Mouse (Mus musculus) C2C12 (cell line): Measurements from ENCODE around the gene Cdk2ap2.
A peak's percentile ranks its signal among the peaks of the same experiment; 100 is the strongest.

Experiments used
- CEBPB ChIP-seq: IDR thresholded peaks from one replicate; pipeline ENCODE4 v1.6.1; 2011; ENCODE audit warnings: low read depth, mild to moderate bottlenecking, control low read depth, moderate library complexity
- CTCF ChIP-seq: IDR thresholded peaks from one replicate; pipeline ENCODE4 v1.5.1; 2011; ENCODE audit not compliant: control insufficient read depth, insufficient read depth, insufficient read length
- FOSL1 ChIP-seq: IDR thresholded peaks from one replicate; pipeline ENCODE4 v1.8.0; 2011; ENCODE audit warnings: mild to moderate bottlenecking, low read length; ENCODE audit not compliant: poor library complexity, insufficient read depth, severe bottlenecking
- MAX ChIP-seq: IDR thresholded peaks from one replicate; pipeline ENCODE4 v1.6.1; 2011; ENCODE audit warnings: mild to moderate bottlenecking, control low read depth
- MYOD1 ChIP-seq: IDR thresholded peaks from one replicate; pipeline ENCODE4 v1.6.1; 2011; ENCODE audit warnings: low read depth; ENCODE audit not compliant: control insufficient read depth, insufficient read length

GRCm38 (mm10) chr19:4092750-4093149, 4.2 kb upstream of the Cdk2ap2 start:
- TF ChIP-seq FOSL1 (peak; percentile 30), CTCF (no peak), MYOD1 (peak; percentile 89), CEBPB (peak; percentile 97), MAX (peak; percentile 11)
